Mouse (Mus musculus) lung, postnatal 0 days (tissue): Measurements from ENCODE around the gene Cpne6. TPM values are rescaled to one million over a fixed set of nuclear protein-coding genes. Genes with fewer than 3 reads are reported as not detected.

Experiments used
- ATAC-seq: fragments of 200-750 bp; cut with Nextera tagmentation; 2 replicates; pipeline ENCODE4 v1.8.0; 2017; ENCODE audit warnings: moderate library complexity
- DNase-seq: peaks from one replicate; pipeline ENCODE4 v3.0.0-alpha.2; 2016; ENCODE audit warnings: low spot score
- H3K27ac ChIP-seq: fragments of 300-500 bp; sonication (generic); 2 replicates; pipeline ENCODE4 v1.5.1; 2014; ENCODE audit warnings: antibody characterized with exemption, mild to moderate bottlenecking, low read length, mixed read lengths
- H3K27me3 ChIP-seq: fragments of 300-500 bp; sonication (generic); replicated peaks from 2 replicates; pipeline ENCODE4 v1.6.1; 2014; ENCODE audit warnings: low read length, mixed read lengths; ENCODE audit not compliant: insufficient read depth
- H3K36me3 ChIP-seq: fragments of 300-500 bp; sonication (generic); 2 replicates; pipeline ENCODE4 v1.6.1; 2014; ENCODE audit warnings: low read length, mixed read lengths; ENCODE audit not compliant: insufficient read depth
- H3K4me1 ChIP-seq: fragments of 300-500 bp; sonication (generic); 2 replicates; pipeline ENCODE4 v1.6.1; 2014; ENCODE audit warnings: antibody characterized with exemption, low read depth, low read length, mixed read lengths; ENCODE audit not compliant: insufficient read depth
- H3K4me2 ChIP-seq: fragments of 300-500 bp; sonication (generic); replicated peaks from 2 replicates; pipeline ENCODE4 v1.6.1; 2014; ENCODE audit warnings: low read depth, mild to moderate bottlenecking, low read length, moderate library complexity, mixed read lengths
- H3K4me3 ChIP-seq: fragments of 300-500 bp; sonication (generic); 2 replicates; pipeline ENCODE4 v1.5.1; 2014; ENCODE audit warnings: low read depth, low read length
- H3K9ac ChIP-seq: fragments of 300-500 bp; sonication (generic); replicated peaks from 2 replicates; pipeline ENCODE4 v1.6.1; 2014; ENCODE audit warnings: low read depth, mild to moderate bottlenecking
- H3K9me3 ChIP-seq: fragments of 300-500 bp; sonication (generic); 2 replicates; pipeline ENCODE4 v1.6.1; 2016; ENCODE audit warnings: low read length, mixed read lengths
- CTCF ChIP-seq: IDR thresholded peaks from 2 replicates; pipeline ENCODE4 v1.5.1; 2016; ENCODE audit warnings: antibody characterized with exemption, mild to moderate bottlenecking
- EP300 ChIP-seq: IDR thresholded peaks from 2 replicates; pipeline ENCODE4 v1.6.1; 2016; ENCODE audit warnings: antibody characterized with exemption, mild to moderate bottlenecking, control low read depth
- WGBS: fragments of 180-500 bp; shearing (Covaris S2); extraction: QIAGEN DNeasy Blood & Tissue Kit; methylation state at CpG from one replicate; pipeline ENCODE4 v1.1.7; 2014; 5-methylcytosine and 5-hydroxymethylcytosine counted together
- polyA plus RNA-seq: library from polyadenylated mRNA; unstranded; fragments of >200 nt; fragmentation: Nextera tagmentation; extraction: Ambion mirVana; gene quantifications from 2 replicates; pipeline ENCODE4 v1.2.1, GENCODE M21; 2015

The Cpne6 gene
- polyA plus RNA-seq: not detected in 2 replicates

- no peak for TF ChIP-seq CTCF
- TF ChIP-seq EP300: no peak
- Histone ChIP-seq H3K36me3 (no peaks in the 10 kb centered on the region), H3K4me1 (no peaks in the 10 kb centered on the region), H3K9ac (no peak within 1 kb of the TSS), H3K27me3 (no peaks in the 10 kb centered on the region), H3K27ac (no peak within 1 kb of the TSS), H3K4me3 (no peak within 1 kb of the TSS), H3K4me2 (no peak within 1 kb of the TSS), H3K9me3 (no peaks in the 10 kb centered on the region)
- 77% methylated on average over 16 of the region's 22 CpGs for WGBS
- no peak for ATAC-seq
- no peak for DNase-seq
These were observed at the start of gene Cpne6 for GRCm38 (mm10) chr14:55510125-55510731. Gene Cpne6, plus strand, starts transcription at chr14:55510445.

DNA sequence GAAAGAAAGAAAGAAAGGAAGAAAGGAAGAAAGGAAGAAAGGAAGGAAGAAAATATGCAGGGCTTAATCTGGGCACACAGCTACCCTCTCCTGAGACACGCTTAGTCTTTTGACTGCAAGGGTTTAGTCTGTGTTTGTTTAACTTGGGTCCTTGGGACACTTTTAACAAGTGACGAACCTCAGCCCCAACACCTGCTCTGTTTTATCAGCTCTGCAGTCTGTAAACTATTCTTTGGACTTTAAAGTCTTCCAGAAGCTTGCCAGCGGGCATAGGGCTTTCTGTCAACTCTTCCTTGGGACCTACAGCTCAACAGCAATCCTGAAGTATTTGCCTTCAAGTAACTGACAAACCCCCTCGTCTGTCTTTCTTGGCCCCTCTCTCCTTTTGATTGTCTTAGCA lies 48.5 kb upstream of the Cpne6 start:
- TF ChIP-seq CTCF (no peak), EP300 (no peak)
- ATAC-seq (no peak), DNase-seq (no peak)
- Histone ChIP-seq H3K4me1 (no peaks in the 10 kb centered on the region), H3K27me3 (no peaks in the 10 kb centered on the region), H3K4me3 (no peak overlapping the region), H3K9ac (no peak overlapping the region), H3K9me3 (no peaks in the 10 kb centered on the region), H3K4me2 (no peak overlapping the region), H3K36me3 (no peaks in the 10 kb centered on the region), H3K27ac (no peak overlapping the region)
- WGBS: 15% methylated on average over 4 of the region's 4 CpGs

DNA sequence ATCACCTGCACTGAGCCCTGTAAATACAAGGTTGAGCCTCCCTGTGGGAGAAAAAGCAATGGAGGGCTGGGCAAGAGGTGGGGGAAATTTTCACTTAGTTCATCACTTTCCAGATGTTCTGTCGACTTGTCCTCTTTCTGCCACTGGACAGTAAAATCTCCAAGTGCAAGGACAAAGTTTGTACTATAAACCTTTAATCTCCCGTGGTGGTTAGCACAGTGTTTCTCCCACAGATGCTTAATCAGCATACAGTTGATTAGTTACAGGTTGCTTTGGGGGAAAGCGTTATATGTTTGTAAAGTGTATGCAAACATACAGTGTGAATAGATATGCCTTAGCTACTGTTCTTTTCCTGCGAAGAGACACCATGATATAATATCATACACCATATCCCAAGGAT lies 43.8 kb upstream of the Cpne6 start:
- 60% methylated on average over 4 of the region's 4 CpGs for WGBS

GRCm38 (mm10) chr14:55467108-55467507 lies 43.1 kb upstream of the Cpne6 start:
- no peaks in the 10 kb centered on the region for H3K4me1 ChIP-seq
- no peak overlapping the region for H3K27ac ChIP-seq
- H3K4me2 ChIP-seq: no peak overlapping the region
- no peak overlapping the region for H3K4me3 ChIP-seq
- no peaks in the 10 kb centered on the region for H3K36me3 ChIP-seq
- no peaks in the 10 kb centered on the region for H3K9me3 ChIP-seq
- no peaks in the 10 kb centered on the region for H3K27me3 ChIP-seq
- DNase-seq (no peak), ATAC-seq (no peak)
- 67% methylated on average over 7 of the region's 7 CpGs for WGBS
- no peak overlapping the region for H3K9ac ChIP-seq
- TF ChIP-seq CTCF: no peak
- TF ChIP-seq EP300: no peak

More for the DNA sequence above, 43.8 kb upstream of the Cpne6 start:
- DNase-seq (no peak), ATAC-seq (no peak)
- no peaks in the 10 kb centered on the region for H3K4me1 ChIP-seq
- no peaks in the 10 kb centered on the region for H3K36me3 ChIP-seq
- H3K4me2 ChIP-seq: no peak overlapping the region
- no peaks in the 10 kb centered on the region for H3K27me3 ChIP-seq
- TF ChIP-seq EP300 (no peak), CTCF (no peak)
- no peak overlapping the region for H3K4me3 ChIP-seq
- no peaks in the 10 kb centered on the region for H3K9me3 ChIP-seq
- H3K27ac ChIP-seq: no peak overlapping the region
- no peak overlapping the region for H3K9ac ChIP-seq

DNA sequence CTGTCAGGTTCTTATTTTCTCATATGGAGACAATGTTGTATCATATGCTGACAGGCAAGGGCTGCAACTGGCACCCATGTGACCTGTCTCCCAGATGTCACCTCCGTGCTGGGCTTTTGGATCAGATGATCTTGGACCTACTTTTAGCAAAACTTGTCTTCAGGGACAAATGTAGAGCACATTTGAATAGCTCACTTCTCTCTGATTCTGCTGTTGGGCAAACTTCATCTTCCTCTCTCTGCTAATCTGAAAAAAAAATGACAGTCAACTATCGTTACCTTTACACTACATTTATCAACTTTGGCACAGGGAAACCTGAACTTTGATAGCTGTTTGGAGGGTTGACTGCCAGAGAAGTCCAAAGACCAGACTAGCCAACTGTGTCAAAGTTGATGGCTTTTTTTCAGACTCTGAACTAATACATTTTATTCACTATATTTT lies 41.9 kb upstream of the Cpne6 start:
- Histone ChIP-seq H3K4me2 (no peak overlapping the region), H3K27me3 (no peaks in the 10 kb centered on the region), H3K4me3 (no peak overlapping the region), H3K9me3 (no peaks in the 10 kb centered on the region), H3K27ac (no peak overlapping the region), H3K9ac (no peak overlapping the region), H3K4me1 (no peaks in the 10 kb centered on the region), H3K36me3 (no peaks in the 10 kb centered on the region)
- ATAC-seq (no peak), DNase-seq (no peak)
- TF ChIP-seq CTCF (no peak), EP300 (no peak)
- whole genome bisulfite sequencing: 79% methylated on average over 2 of the region's 2 CpGs

- DNase-seq (no peak), ATAC-seq (no peak)
- WGBS: 54% methylated on average over 2 of the region's 2 CpGs
- Histone ChIP-seq H3K27ac (no peak overlapping the region), H3K4me3 (no peak overlapping the region), H3K9me3 (no peaks in the 10 kb centered on the region), H3K4me2 (no peak overlapping the region), H3K4me1 (no peaks in the 10 kb centered on the region), H3K36me3 (no peaks in the 10 kb centered on the region), H3K27me3 (no peaks in the 10 kb centered on the region), H3K9ac (no peak overlapping the region)
- TF ChIP-seq CTCF: no peak
- TF ChIP-seq EP300: no peak
These were observed 41.2 kb upstream of the Cpne6 start for GRCm38 (mm10) chr14:55469041-55469440.

DNA sequence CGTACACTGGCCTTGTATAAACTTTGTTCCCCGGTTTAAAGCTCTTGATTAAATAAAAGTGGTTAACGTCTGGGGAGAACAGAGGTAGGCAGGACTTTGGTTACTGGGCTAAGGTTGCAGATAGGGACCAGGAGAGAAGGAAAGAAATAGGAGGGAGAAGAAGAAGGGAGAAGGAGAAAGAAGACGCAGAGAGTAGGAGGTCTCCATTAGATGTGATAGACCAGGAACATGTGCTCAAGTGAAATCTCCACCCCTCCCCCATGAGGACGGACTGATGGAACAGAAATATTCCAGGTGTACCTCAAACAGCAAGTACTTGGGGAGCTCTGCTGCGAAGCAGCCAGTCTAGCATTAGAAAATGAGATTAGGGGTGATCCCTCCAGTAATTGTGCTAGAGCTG lies 40.4 kb upstream of the Cpne6 start:
- 59% methylated on average over 6 of the region's 6 CpGs for WGBS
- TF ChIP-seq EP300 (no peak), CTCF (no peak)
- Histone ChIP-seq H3K27me3 (no peaks in the 10 kb centered on the region), H3K9ac (no peak overlapping the region), H3K4me2 (no peak overlapping the region), H3K4me1 (no peaks in the 10 kb centered on the region), H3K4me3 (no peak overlapping the region), H3K27ac (no peak overlapping the region), H3K36me3 (no peaks in the 10 kb centered on the region), H3K9me3 (no peaks in the 10 kb centered on the region)
- no peak for DNase-seq
- no peak for ATAC-seq
